Mouse (Mus musculus): Measurements from ENCODE around the gene Kmo. TPM values are rescaled to one million over a fixed set of nuclear protein-coding genes. Genes with fewer than 3 reads are reported as not detected.

Gene Kmo
- polyA plus RNA-seq, 1 experiment from 2014 or later, result 1.2 TPM

DNA sequence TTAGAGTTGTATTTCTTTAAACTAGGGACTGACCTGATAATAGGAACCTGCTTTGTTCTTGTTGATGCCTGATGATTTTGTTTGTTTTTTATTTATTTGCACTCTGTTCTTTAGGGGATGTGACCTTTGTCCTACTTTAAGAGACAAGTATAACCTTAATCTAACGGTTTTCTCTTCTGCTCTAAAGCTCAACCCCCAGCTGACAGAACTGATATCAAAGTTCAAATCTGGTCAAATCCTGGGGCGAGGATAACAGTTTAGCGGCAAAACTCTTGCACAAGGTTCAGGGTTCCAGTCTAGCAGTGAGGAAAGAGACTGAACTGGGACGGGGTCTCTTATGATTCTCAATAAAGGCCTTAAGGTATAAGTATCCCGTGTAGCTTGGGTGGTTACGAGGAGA lies 9.1 kb downstream of the Kmo start:
- peaks cover 4% of the 10 kb centered on the region for H3K4me1 ChIP-seq (ENCODE audit: control insufficient read depth, insufficient read depth, low read length)
- H3K27me3 ChIP-seq (ENCODE audit: control insufficient read depth, insufficient read depth, low read length), result no peaks in the 10 kb centered on the region
- ATAC-seq (ENCODE audit: insufficient read depth, low FRiP score), result no peak
- no peaks in the 10 kb centered on the region for H3K36me3 ChIP-seq (ENCODE audit: control insufficient read depth, insufficient read depth, low read length)
- H3K27ac ChIP-seq (ENCODE audit: low read length), result no peak overlapping the region
- no peak overlapping the region for H3K4me3 ChIP-seq (replicated peaks; ENCODE audit: low read length)
- H3K9me3 ChIP-seq (replicated peaks; ENCODE audit: control insufficient read depth, low read length), result no peaks in the 10 kb centered on the region
- H3K4me2 ChIP-seq (ENCODE audit: low read depth, low read length), result no peak overlapping the region
- WGBS, result 80% methylated on average over 6 of the region's 6 CpGs
- no peak overlapping the region for H3K9ac ChIP-seq (ENCODE audit: low read length)

DNA sequence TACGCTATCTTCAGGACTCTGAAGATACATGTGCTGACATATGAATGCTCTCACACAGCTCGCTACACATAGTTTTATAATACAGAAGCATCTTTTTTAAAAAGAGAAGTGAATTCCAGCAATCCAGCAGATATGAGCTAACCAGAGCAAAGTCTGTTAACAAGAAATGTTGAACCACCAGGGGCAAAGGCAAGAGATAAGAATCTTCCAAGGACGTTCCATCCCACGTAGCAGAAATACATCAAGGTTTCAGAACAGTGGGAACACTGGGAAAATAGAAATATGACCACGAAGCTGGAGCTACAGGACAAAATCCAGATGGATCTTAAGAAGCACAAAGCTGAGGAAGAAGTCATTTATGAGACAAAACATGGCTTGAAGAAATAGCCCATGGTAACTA lies 10.2 kb downstream of the Kmo start:
- Histone ChIP-seq H3K4me1 (ENCODE audit: control insufficient read depth, insufficient read depth, low read length) (no peaks in the 10 kb centered on the region), H3K36me3 (ENCODE audit: control insufficient read depth, insufficient read depth, low read length) (no peaks in the 10 kb centered on the region), H3K27ac (ENCODE audit: low read length) (no peak overlapping the region), H3K9ac (ENCODE audit: low read length) (no peak overlapping the region), H3K4me3 (replicated peaks; ENCODE audit: low read length) (no peak overlapping the region), H3K9me3 (replicated peaks; ENCODE audit: control insufficient read depth, low read length) (no peaks in the 10 kb centered on the region), H3K4me2 (ENCODE audit: low read depth, low read length) (no peak overlapping the region), H3K27me3 (ENCODE audit: control insufficient read depth, insufficient read depth, low read length) (no peaks in the 10 kb centered on the region)
- ATAC-seq (ENCODE audit: insufficient read depth, low FRiP score), result no peak
- WGBS, result 81% methylated on average over 5 of the region's 5 CpGs

DNA sequence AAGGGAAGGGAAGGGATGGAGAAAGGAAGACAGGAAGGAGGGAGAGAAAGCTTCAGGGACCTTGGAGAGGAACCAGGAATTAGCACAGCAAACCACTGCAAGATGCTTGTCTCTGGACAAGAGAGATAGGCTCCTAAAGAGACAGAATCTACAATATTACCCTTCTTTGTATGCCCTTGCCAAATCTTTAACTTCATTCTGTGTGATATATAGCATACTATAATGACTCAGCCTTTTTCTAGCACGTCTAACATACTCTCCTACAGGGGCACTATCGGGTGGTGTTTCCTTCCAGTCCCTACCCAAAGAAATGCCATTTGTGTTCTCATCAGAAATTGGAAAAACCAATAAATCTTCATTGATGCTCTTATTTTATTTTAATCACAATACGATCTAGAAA lies 10.9 kb downstream of the Kmo start:
- no peaks in the 10 kb centered on the region for H3K4me1 ChIP-seq (ENCODE audit: control insufficient read depth, insufficient read depth, low read length)
- no peaks in the 10 kb centered on the region for H3K36me3 ChIP-seq (ENCODE audit: control insufficient read depth, insufficient read depth, low read length)
- H3K9me3 ChIP-seq (replicated peaks; ENCODE audit: control insufficient read depth, low read length), result no peaks in the 10 kb centered on the region
- no peak overlapping the region for H3K4me2 ChIP-seq (ENCODE audit: low read depth, low read length)
- no peak for ATAC-seq (ENCODE audit: insufficient read depth, low FRiP score)
- H3K9ac ChIP-seq (ENCODE audit: low read length), result no peak overlapping the region
- H3K4me3 ChIP-seq (replicated peaks; ENCODE audit: low read length), result no peak overlapping the region
- 79% methylated on average over 3 of the region's 3 CpGs for WGBS
- no peaks in the 10 kb centered on the region for H3K27me3 ChIP-seq (ENCODE audit: control insufficient read depth, insufficient read depth, low read length)
- no peak overlapping the region for H3K27ac ChIP-seq (ENCODE audit: low read length)

DNA sequence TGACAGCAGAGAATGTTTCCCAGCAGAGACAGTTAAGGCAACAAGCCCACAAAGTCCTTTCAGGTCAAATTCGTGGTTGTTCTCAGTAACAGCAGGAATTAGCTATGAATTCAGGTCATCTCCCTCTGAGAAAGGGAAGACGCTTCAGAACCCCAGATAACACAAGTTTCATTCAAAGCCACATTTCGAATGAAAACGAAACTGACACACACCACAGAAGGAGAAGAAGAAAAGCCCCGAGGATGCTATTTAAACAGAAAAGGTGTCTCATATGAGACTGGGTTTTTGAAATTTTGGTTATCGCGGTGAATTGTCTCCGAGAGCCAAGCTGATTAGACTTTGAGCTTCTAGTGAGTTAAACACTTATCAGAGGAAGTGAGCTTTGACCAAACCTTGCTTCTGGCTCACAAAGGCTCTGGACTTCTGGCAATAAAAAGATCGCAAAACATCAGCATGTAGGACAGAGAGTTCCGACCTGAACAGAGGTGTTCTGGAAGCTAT lies 11.6 kb downstream of the Kmo start:
- no peak overlapping the region for H3K9ac ChIP-seq (ENCODE audit: low read length)
- ATAC-seq (ENCODE audit: insufficient read depth, low FRiP score), result no peak
- no peak overlapping the region for H3K4me3 ChIP-seq (replicated peaks; ENCODE audit: low read length)
- H3K9me3 ChIP-seq (replicated peaks; ENCODE audit: control insufficient read depth, low read length), result no peaks in the 10 kb centered on the region
- no peaks in the 10 kb centered on the region for H3K4me1 ChIP-seq (ENCODE audit: control insufficient read depth, insufficient read depth, low read length)
- no peak overlapping the region for H3K4me2 ChIP-seq (ENCODE audit: low read depth, low read length)
- no peak overlapping the region for H3K27ac ChIP-seq (ENCODE audit: low read length)
- 69% methylated on average over 10 of the region's 10 CpGs for WGBS
- no peaks in the 10 kb centered on the region for H3K36me3 ChIP-seq (ENCODE audit: control insufficient read depth, insufficient read depth, low read length)
- H3K27me3 ChIP-seq (ENCODE audit: control insufficient read depth, insufficient read depth, low read length), result no peaks in the 10 kb centered on the region

DNA sequence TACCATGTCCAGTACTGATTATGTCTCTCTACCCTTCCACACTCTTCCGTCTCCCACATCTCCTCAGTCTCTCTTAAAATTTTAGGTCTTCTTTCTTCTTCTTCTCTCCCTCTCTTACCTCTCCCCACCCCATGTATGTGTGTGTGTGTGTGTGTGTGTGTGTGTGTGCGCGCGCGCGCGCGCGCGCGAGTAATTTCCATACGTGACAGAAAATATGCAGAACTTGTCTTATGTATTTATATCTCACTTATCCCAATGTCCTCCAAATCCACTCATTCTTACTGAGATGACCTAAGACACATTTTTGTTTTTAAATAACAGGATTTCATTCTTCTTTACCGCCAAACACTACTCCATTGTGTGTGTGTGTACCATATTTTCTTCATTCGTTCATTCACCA lies 12.3 kb downstream of the Kmo start:
- Histone ChIP-seq H3K9me3 (replicated peaks; ENCODE audit: control insufficient read depth, low read length) (no peaks in the 10 kb centered on the region), H3K27ac (ENCODE audit: low read length) (no peak overlapping the region), H3K27me3 (ENCODE audit: control insufficient read depth, insufficient read depth, low read length) (no peaks in the 10 kb centered on the region), H3K36me3 (ENCODE audit: control insufficient read depth, insufficient read depth, low read length) (no peaks in the 10 kb centered on the region), H3K4me3 (replicated peaks; ENCODE audit: low read length) (no peak overlapping the region), H3K4me2 (ENCODE audit: low read depth, low read length) (no peak overlapping the region), H3K9ac (ENCODE audit: low read length) (no peak overlapping the region), H3K4me1 (ENCODE audit: control insufficient read depth, insufficient read depth, low read length) (no peaks in the 10 kb centered on the region)
- 96% methylated on average over 14 of the region's 14 CpGs for WGBS
- ATAC-seq (ENCODE audit: insufficient read depth, low FRiP score), result no peak

DNA sequence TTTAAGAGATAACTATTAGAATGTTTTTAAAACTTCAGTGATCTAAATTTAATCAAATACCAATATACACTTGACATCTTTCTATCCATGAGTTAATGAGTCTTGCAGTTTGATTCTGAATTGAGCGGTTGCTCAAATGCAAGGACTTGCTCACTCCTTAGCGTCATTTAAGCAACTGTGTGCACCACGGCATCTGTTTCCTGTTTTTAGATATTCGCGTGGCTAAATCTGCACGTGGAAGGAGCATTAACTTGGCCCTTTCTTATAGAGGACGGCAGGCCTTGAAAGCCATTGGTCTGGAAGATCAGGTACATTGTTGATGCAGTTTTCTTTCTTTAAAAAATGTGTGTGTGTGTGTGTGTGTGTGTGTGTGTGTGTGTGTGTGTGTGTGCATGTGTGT lies 17.5 kb downstream of the Kmo start:
- H3K27ac ChIP-seq (ENCODE audit: low read length), result no peak overlapping the region
- ATAC-seq (ENCODE audit: insufficient read depth, low FRiP score), result no peak
- no peaks in the 10 kb centered on the region for H3K36me3 ChIP-seq (ENCODE audit: control insufficient read depth, insufficient read depth, low read length)
- H3K4me2 ChIP-seq (ENCODE audit: low read depth, low read length), result no peak overlapping the region
- no peaks in the 10 kb centered on the region for H3K4me1 ChIP-seq (ENCODE audit: control insufficient read depth, insufficient read depth, low read length)
- WGBS, result 62% methylated on average over 7 of the region's 7 CpGs
- H3K27me3 ChIP-seq (ENCODE audit: control insufficient read depth, insufficient read depth, low read length), result no peaks in the 10 kb centered on the region
- H3K9ac ChIP-seq (ENCODE audit: low read length), result no peak overlapping the region
- H3K9me3 ChIP-seq (replicated peaks; ENCODE audit: control insufficient read depth, low read length), result no peaks in the 10 kb centered on the region
- no peak overlapping the region for H3K4me3 ChIP-seq (replicated peaks; ENCODE audit: low read length)

DNA sequence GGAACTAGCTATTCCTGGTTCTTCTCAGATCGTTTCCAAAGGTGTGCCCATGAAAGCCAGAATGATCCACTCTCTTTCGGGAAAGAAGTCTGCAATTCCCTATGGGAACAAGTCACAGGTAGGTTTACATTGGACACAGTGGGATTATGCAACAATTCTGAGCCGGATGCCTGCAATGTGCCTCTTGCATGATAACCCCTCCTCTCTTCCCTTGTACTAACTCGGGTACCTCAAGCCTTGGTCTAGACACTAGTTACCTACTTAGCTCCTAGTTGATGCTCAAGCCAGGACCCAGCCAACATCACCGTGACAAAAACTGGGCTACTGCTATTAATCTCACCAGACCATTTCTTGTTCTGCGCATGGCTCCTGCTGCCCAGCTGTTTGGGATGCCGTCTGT lies 18.9 kb downstream of the Kmo start:
- Histone ChIP-seq H3K4me3 (replicated peaks; ENCODE audit: low read length) (no peak overlapping the region), H3K4me1 (ENCODE audit: control insufficient read depth, insufficient read depth, low read length) (no peaks in the 10 kb centered on the region), H3K4me2 (ENCODE audit: low read depth, low read length) (no peak overlapping the region), H3K27me3 (ENCODE audit: control insufficient read depth, insufficient read depth, low read length) (no peaks in the 10 kb centered on the region), H3K36me3 (ENCODE audit: control insufficient read depth, insufficient read depth, low read length) (no peaks in the 10 kb centered on the region), H3K27ac (ENCODE audit: low read length) (no peak overlapping the region), H3K9me3 (replicated peaks; ENCODE audit: control insufficient read depth, low read length) (no peaks in the 10 kb centered on the region), H3K9ac (ENCODE audit: low read length) (no peak overlapping the region)
- ATAC-seq (ENCODE audit: insufficient read depth, low FRiP score), result no peak
- 83% methylated on average over 7 of the region's 7 CpGs for WGBS

DNA sequence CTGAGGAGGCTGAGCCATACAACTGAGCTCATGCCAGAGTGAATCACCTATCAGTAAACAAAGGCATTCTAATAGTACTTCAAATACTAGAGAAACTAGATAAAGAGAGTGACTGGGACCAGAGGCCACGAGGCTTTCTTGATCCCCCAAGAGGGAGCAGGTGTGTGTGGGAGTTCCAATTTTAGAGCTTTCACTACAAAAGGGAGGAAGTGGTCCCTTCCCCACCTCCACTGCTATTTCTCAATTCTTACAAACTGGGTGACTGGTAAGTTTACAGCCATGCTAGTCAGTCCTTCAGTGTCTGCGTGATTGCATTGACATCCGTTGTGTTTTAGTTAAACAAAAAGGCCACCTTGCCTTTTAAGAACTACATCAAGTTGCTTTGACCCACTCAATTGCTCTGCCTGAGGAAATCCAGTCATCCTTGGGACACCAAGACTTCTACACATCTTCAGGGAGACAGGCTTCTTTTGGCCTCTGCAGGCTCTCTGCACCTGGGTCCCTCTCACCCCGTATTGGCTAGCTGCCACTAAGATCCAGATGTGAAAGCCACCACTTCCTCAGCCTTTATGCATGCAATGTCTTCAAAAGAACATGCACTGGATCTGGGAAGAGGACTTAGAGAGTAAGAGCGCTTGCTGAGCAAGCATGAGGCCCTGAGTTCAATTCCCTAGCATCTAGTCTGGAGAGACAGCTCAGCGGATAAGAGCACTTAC lies 20.4 kb downstream of the Kmo start:
- Histone ChIP-seq H3K9me3 (replicated peaks; ENCODE audit: control insufficient read depth, low read length) (no peaks in the 10 kb centered on the region), H3K4me3 (replicated peaks; ENCODE audit: low read length) (no peak overlapping the region), H3K27ac (ENCODE audit: low read length) (no peak overlapping the region), H3K9ac (ENCODE audit: low read length) (no peak overlapping the region), H3K36me3 (ENCODE audit: control insufficient read depth, insufficient read depth, low read length) (no peaks in the 10 kb centered on the region), H3K4me2 (ENCODE audit: low read depth, low read length) (no peak overlapping the region), H3K4me1 (ENCODE audit: control insufficient read depth, insufficient read depth, low read length) (no peaks in the 10 kb centered on the region), H3K27me3 (ENCODE audit: control insufficient read depth, insufficient read depth, low read length) (no peaks in the 10 kb centered on the region)
- WGBS, result 71% methylated on average over 6 of the region's 6 CpGs
- ATAC-seq (ENCODE audit: insufficient read depth, low FRiP score), result no peak

DNA sequence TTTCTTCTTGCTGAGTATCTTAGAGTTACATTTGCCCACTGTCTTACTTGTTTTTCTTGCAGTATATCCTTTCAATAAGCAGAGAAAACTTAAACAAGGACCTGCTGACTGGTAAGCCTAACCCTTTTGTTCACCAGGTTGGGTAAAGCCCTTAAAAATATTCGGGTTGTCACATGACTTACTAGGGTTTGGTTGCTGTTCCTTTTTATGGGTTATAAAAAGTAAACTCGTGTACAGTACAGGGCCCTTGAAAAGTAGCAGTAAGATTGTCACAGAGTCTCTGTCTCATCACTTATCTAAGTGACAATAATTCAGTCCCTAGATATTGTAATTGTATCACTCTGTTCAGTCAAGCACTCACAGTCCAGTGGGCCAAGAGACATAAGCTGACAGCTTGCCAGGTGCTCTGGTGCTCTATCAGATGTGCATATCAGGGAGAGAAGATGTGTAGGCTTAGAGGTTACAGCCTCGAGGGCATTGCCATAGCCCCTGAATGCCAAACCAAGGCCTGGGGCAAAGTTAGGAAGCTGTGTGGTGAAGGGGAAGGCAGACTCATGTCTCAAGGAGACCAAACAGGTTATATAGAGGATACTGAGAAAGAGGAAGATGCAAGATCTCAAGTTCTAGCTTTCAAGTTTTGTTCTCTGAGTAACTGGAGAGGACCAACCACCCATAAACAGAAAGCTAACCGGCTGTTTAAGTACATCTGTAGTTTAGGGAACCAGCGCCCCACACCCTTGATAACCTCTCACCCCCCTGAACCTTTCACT lies 23.5 kb downstream of the Kmo start:
- no peak overlapping the region for H3K27ac ChIP-seq (ENCODE audit: low read length)
- H3K36me3 ChIP-seq (ENCODE audit: control insufficient read depth, insufficient read depth, low read length), result no peaks in the 10 kb centered on the region
- H3K4me1 ChIP-seq (ENCODE audit: control insufficient read depth, insufficient read depth, low read length), result no peaks in the 10 kb centered on the region
- no peak for ATAC-seq (ENCODE audit: insufficient read depth, low FRiP score)
- H3K9me3 ChIP-seq (replicated peaks; ENCODE audit: control insufficient read depth, low read length), result no peaks in the 10 kb centered on the region
- H3K4me3 ChIP-seq (replicated peaks; ENCODE audit: low read length), result no peak overlapping the region
- H3K4me2 ChIP-seq (ENCODE audit: low read depth, low read length), result no peak overlapping the region
- 62% methylated on average over 5 of the region's 5 CpGs for WGBS
- H3K9ac ChIP-seq (ENCODE audit: low read length), result no peak overlapping the region
- no peaks in the 10 kb centered on the region for H3K27me3 ChIP-seq (ENCODE audit: control insufficient read depth, insufficient read depth, low read length)

Data from stomach, embryonic 16.5 days (tissue).